Mouse (Mus musculus) granulocyte monocyte progenitor cell, adult 5-6 weeks (primary cell): ENCODE measurements around the gene Bpifb5. TPM values are rescaled to one million over a fixed set of nuclear protein-coding genes. Genes with fewer than 3 reads are reported as not detected.
"Not testable (repeated sequence)": the region's sequence is repeated elsewhere in the genome, so short reads cannot be mapped to it uniquely, and the experiment has no call there.

Source experiments
- ATAC-seq: replicated peaks from 2 replicates; pipeline ENCODE4 v1.8.0; 2016; ENCODE audit warnings: mild to moderate bottlenecking, moderate TSS enrichment, inconsistent platforms; ENCODE audit not compliant: poor library complexity, severe bottlenecking
- total RNA-seq, 2 experiments: library from RNA; stranded (forward) in 1 of 2; stranded (reverse) in 1 of 2; fragments of 200-712, 200-1000 nt in 1 of 2; fragments of >200 nt in 1 of 2; fragmentation: Nextera tagmentation in 1 of 2; gene quantifications; 2 replicates each; pipeline ENCODE4 v1.2.3; 2014 to 2017

Bpifb5 gene
- total RNA-seq, 2 experiments from 2014 or later, result 2.0 TPM; not detected in 1

DNA sequence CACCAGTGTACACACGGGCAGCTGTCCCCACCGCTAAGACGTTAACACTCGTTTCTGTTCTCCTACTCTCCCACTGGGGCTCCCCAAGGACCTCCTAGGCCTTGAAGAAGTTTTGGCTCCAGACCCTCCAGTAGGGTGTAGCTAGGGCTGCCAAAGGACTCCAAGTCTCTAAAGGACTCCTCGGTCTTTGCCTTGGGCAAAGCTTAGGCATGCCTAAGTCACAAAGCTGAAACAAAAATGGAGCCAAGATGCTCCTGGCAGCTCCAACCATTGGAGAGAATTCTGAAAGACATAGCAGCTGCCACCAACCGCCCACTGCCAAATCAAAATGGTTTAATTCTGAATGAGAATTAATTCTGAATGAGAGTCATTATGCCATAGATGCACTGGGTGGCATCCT is 9.9 kb downstream of the Bpifb5 start:
- no peak for ATAC-seq

DNA sequence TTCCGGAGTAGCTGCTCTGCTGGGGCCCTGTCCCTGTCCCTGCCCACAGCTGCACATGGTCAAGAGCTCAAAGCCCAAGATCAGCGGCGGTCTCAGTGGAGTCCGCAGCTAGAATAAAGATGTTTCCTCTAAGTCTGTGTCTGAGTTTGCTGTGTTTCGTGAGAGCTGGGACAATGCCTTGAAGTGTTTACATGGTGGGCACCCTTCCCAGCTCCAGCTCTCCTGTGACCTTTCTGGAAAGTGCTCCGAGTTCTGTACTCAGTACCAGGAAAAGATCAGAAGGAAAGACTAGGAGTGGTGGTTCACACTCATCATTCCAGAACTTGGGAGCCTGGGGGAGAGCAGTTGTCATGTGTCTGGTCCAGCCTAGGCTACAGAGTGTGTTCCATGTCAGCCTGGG is 17.2 kb downstream of the Bpifb5 start:
- no peak for ATAC-seq

DNA sequence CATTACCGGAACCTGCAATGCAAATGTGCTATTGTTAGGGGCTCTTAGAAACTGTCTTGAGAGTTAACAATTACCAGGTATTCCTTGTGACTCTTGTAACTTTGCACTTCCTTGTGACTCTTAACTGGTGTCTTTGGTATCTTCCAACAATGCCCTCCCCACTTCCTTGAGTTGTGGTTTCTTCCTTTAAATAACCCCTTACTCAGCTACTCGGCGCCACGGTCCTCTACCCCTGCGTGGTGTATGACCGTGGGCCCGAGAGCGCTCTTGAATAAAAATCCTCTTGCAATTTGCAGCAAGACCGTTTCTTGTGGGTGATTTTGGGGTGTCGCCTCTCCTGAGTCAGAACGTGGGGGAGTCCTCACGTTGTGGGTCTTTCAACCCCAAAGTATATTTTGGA is 19.2 kb downstream of the Bpifb5 start:
- not testable (repeated sequence) for ATAC-seq

GRCm38 (mm10) chr2:154243356-154244036 is 20.0 kb downstream of the Bpifb5 start:
- ATAC-seq, result no peak

GRCm38 (mm10) chr2:154245322-154245721 is 21.8 kb downstream of the Bpifb5 start:
- no peak for ATAC-seq

GRCm38 (mm10) chr2:154255254-154255653 is 31.7 kb downstream of the Bpifb5 start:
- ATAC-seq, result peak; percentile 96

GRCm38 (mm10) chr2:154255770-154256169 is 32.2 kb downstream of the Bpifb5 start:
- no peak for ATAC-seq

DNA sequence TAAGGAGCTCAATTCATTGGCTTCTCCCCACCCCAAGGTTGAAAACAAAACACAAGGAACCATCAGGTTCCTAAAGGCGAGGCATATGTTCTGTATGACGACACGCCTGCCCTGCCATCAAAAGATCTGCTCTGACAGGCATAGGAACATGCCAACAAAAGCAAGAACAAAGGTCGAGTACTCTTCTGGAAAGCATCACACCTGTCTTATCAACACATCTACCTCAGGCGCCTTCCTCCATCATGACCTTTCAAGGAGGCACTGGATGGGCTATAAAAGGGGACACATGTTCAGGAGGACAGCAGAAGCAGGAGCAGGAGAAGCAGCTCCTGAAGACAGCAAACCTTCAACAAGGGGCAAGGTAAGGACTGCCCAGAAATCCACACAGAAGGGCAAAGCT is 34.0 kb downstream of the Bpifb5 start, which contains the start of gene Bpifb9a:
Gene Bpifb9a, plus strand, starts transcription at position 301 of the 400 bp plus-strand sequence.
- ATAC-seq, result not testable (repeated sequence)

GRCm38 (mm10) chr2:154264397-154264796 is 40.9 kb downstream of the Bpifb5 start:
- peak; percentile 99 for ATAC-seq

Other genes starting within 250 kb of the Bpifb5 start
- gene Bpifa6, start 248.8 kb upstream of the Bpifb5 start, total RNA-seq (2014; fragmentation: Nextera tagmentation), result not detected in 2 replicates
- gene Bpifa6, start 248.8 kb upstream of the Bpifb5 start, total RNA-seq (2017), result not detected in 2 replicates
- not detected in 2 replicates for gene Bpifa2, start 215.5 kb upstream of the Bpifb5 start, total RNA-seq (2014; fragmentation: Nextera tagmentation)
- gene Bpifa2, start 215.5 kb upstream of the Bpifb5 start, total RNA-seq (2017), result not detected in 2 replicates
- gene Bpifa3, start 93.4 kb upstream of the Bpifb5 start, total RNA-seq (2014; fragmentation: Nextera tagmentation), result not detected in 2 replicates
- not detected in 2 replicates for gene Bpifa3, start 93.4 kb upstream of the Bpifb5 start, total RNA-seq (2017)
- gene Bpifa1, start 80.9 kb upstream of the Bpifb5 start, total RNA-seq (2014; fragmentation: Nextera tagmentation), result not detected in 2 replicates
- not detected in 2 replicates for gene Bpifa1, start 80.9 kb upstream of the Bpifb5 start, total RNA-seq (2017)
- gene Bpifa5, start 61.1 kb upstream of the Bpifb5 start, total RNA-seq (2014; fragmentation: Nextera tagmentation), result not detected in 2 replicates
- not detected in 2 replicates for gene Bpifa5, start 61.1 kb upstream of the Bpifb5 start, total RNA-seq (2017)
- gene Bpifb1, start 32.9 kb upstream of the Bpifb5 start, total RNA-seq (2014; fragmentation: Nextera tagmentation), result not detected in 2 replicates
- not detected in 2 replicates for gene Bpifb1, start 32.9 kb upstream of the Bpifb5 start, total RNA-seq (2017)
- not detected in 2 replicates for gene Bpifb9a, start 34.1 kb downstream of the Bpifb5 start, total RNA-seq (2014; fragmentation: Nextera tagmentation)
- not detected in 2 replicates for gene Bpifb9a, start 34.1 kb downstream of the Bpifb5 start, total RNA-seq (2017)
- gene Bpifb9b, start 83.5 kb downstream of the Bpifb5 start, total RNA-seq (2014; fragmentation: Nextera tagmentation), result not detected in 2 replicates
- gene Bpifb9b, start 83.5 kb downstream of the Bpifb5 start, total RNA-seq (2017), result not detected in 2 replicates
- gene Cdk5rap1, start 149.3 kb downstream of the Bpifb5 start, total RNA-seq (2014; fragmentation: Nextera tagmentation), result 10.7 and 15.4 TPM in 2 replicates
- gene Cdk5rap1, start 149.3 kb downstream of the Bpifb5 start, total RNA-seq (2017), result 15.6 and 16.1 TPM in 2 replicates
- gene Snta1, start 184.4 kb downstream of the Bpifb5 start, total RNA-seq (2014; fragmentation: Nextera tagmentation), result 0.56 TPM in 1 of 2 replicates, not detected in the other
- 0.04 TPM in 1 of 2 replicates, not detected in the other for gene Snta1, start 184.4 kb downstream of the Bpifb5 start, total RNA-seq (2017)
- 13.3 and 14.7 TPM in 2 replicates for gene Cbfa2t2, start 212.7 kb downstream of the Bpifb5 start, total RNA-seq (2014; fragmentation: Nextera tagmentation)
- 12.1 and 13.0 TPM in 2 replicates for gene Cbfa2t2, start 212.7 kb downstream of the Bpifb5 start, total RNA-seq (2017)